Mouse (Mus musculus): ENCODE results near the gene Il34. TPM values are rescaled to one million over a fixed set of nuclear protein-coding genes. Genes with fewer than 3 reads are reported as not detected.

The Il34 gene
- polyA plus RNA-seq (2014; fragmentation: Nextera tagmentation; extraction: Ambion mirVana): 1.6 and 2.4 TPM in 2 replicates

GRCm38 (mm10) chr8:110805669-110806068 is at the start of gene Il34:
TSS of gene Il34 (minus strand) at chr8:110805924.
- no peak for TF ChIP-seq CTCF (IDR thresholded peaks at IDR 0.05; ENCODE audit: low read depth)
- H3K36me3 ChIP-seq (ENCODE audit: insufficient read depth): peaks cover 20% of the 10 kb centered on the region
- 0 out of 2 replicates have a peak, but pooled peaks cover 3% of the 10 kb centered on the region for H3K4me1 ChIP-seq (ENCODE audit: insufficient read depth)
- no peaks in the 10 kb centered on the region for H3K9me3 ChIP-seq (ENCODE audit: low read depth, low read length)
- H3K27ac ChIP-seq (ENCODE audit: low read depth): 0 out of 2 replicates have a peak within 1 kb of the TSS, but pooled peaks have one; percentile 59
- peak within 1 kb of the TSS; percentile 43 for H3K4me2 ChIP-seq
- no peak for DNase-seq
- H3K27me3 ChIP-seq (ENCODE audit: insufficient read depth, low read length): no peaks in the 10 kb centered on the region
- no peak within 1 kb of the TSS; the same call in 1 of the 2 replicates for H3K9ac ChIP-seq
- ATAC-seq (ENCODE audit: insufficient read depth): peak; percentile 5; the same call in 1 of the 2 replicates
- 27% methylated on average over 12 of the region's 12 CpGs for WGBS
- H3K4me3 ChIP-seq (ENCODE audit: low read depth, low read length): no peak within 1 kb of the TSS

- Histone ChIP-seq H3K36me3 (ENCODE audit: insufficient read depth) (peaks cover 65% of the 10 kb centered on the region), H3K27ac (ENCODE audit: low read depth) (no peak overlapping the region), H3K27me3 (ENCODE audit: insufficient read depth, low read length) (no peaks in the 10 kb centered on the region), H3K9ac (no peak overlapping the region), H3K4me2 (no peak overlapping the region), H3K4me3 (ENCODE audit: low read depth, low read length) (no peak overlapping the region), H3K4me1 (ENCODE audit: insufficient read depth) (0 out of 2 replicates have a peak, but pooled peaks cover 3% of the 10 kb centered on the region), H3K9me3 (ENCODE audit: low read depth, low read length) (no peaks in the 10 kb centered on the region)
- no peak for TF ChIP-seq CTCF (IDR thresholded peaks at IDR 0.05; ENCODE audit: low read depth)
- no peak for ATAC-seq (ENCODE audit: insufficient read depth)
- DNase-seq: no peak
- 93% methylated on average over 10 of the region's 10 CpGs for WGBS
These were observed 45.5 kb upstream of the Il34 start for GRCm38 (mm10) chr8:110851186-110851585.

GRCm38 (mm10) chr8:110847645-110848495 is 42.1 kb upstream of the Il34 start:
- H3K36me3 ChIP-seq (ENCODE audit: insufficient read depth): peaks cover 54% of the 10 kb centered on the region
- H3K9ac ChIP-seq: peak overlapping the region; percentile 98
- no peak overlapping the region for H3K27ac ChIP-seq (ENCODE audit: low read depth)
- 49% methylated on average over 14 of the region's 14 CpGs for WGBS
- H3K9me3 ChIP-seq (ENCODE audit: low read depth, low read length): no peaks in the 10 kb centered on the region
- peaks cover 5% of the 10 kb centered on the region; the same call in 1 of the 2 replicates for H3K4me1 ChIP-seq (ENCODE audit: insufficient read depth)
- TF ChIP-seq CTCF (IDR thresholded peaks at IDR 0.05; ENCODE audit: low read depth): no peak
- H3K4me3 ChIP-seq (ENCODE audit: low read depth, low read length): peak overlapping the region; percentile 93
- H3K27me3 ChIP-seq (ENCODE audit: insufficient read depth, low read length): no peaks in the 10 kb centered on the region
- H3K4me2 ChIP-seq: peak overlapping the region; percentile 80
- no peak for ATAC-seq (ENCODE audit: insufficient read depth)
- DNase-seq: no peak

- H3K27ac ChIP-seq (ENCODE audit: low read depth): peak overlapping the region; percentile 91
- peaks cover 54% of the 10 kb centered on the region for H3K36me3 ChIP-seq (ENCODE audit: insufficient read depth)
- H3K4me2 ChIP-seq: peak overlapping the region; percentile 80
- DNase-seq (no peak), ATAC-seq (ENCODE audit: insufficient read depth) (peak; percentile 47)
- under 1% methylated on average over 13 of the region's 13 CpGs for WGBS
- no peak for TF ChIP-seq CTCF (IDR thresholded peaks at IDR 0.05; ENCODE audit: low read depth)
- H3K4me3 ChIP-seq (ENCODE audit: low read depth, low read length): peak overlapping the region; percentile 93
- no peaks in the 10 kb centered on the region for H3K27me3 ChIP-seq (ENCODE audit: insufficient read depth, low read length)
- H3K9me3 ChIP-seq (ENCODE audit: low read depth, low read length): no peaks in the 10 kb centered on the region
- H3K9ac ChIP-seq: peak overlapping the region; percentile 98
- H3K4me1 ChIP-seq (ENCODE audit: insufficient read depth): peaks cover 5% of the 10 kb centered on the region; the same call in 1 of the 2 replicates
These were observed 41.4 kb upstream of the Il34 start for GRCm38 (mm10) chr8:110847171-110847549.

DNA sequence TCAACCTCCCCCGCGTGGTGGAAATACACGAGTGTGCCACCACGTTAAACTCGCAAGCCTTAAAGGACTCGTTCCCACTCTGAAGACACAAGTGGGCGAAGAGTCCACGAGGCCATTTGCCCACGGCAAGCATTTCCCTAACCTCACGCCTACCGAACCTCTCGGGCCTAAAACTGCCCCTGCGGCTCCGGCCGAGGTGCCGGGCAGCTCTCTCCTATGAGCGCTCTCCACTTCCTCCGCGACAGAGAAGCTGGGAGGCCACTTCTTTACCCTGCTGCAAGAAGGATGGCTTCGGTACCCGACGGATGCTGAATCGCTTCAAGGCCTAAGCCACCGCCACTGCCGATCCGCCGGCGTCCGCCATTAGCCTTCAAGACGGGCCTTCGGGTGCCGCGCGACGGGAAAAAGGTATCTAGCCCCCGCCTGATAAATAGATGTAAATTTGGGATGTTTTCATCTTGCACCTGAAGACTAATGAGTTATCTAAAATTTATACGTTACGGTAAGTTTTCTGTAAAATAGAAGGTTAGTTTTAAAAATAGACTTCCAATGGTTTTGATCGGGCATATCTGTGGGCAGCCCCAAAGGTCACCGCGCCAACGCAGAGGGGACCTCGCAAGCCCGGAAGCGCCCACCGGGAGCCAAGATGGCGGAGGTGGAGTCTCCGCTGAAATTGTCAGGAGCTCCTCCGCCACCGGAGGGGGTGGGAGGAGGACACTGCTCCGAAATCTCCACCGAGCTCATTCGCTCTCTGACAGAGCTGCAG is 40.9 kb upstream of the Il34 start, which contains the start of the genes Cog4 and Sf3b3:
Gene Cog4, plus strand, starts transcription at position 196 of the 766 bp plus-strand sequence.
Gene Sf3b3, minus strand, starts transcription at position 383 of the 766 bp plus-strand sequence.
- WGBS: under 1% methylated on average over 53 of the region's 53 CpGs
- Histone ChIP-seq H3K4me1 (ENCODE audit: insufficient read depth) (peaks cover 5% of the 10 kb centered on the region; the same call in 1 of the 2 replicates), H3K9me3 (ENCODE audit: low read depth, low read length) (no peaks in the 10 kb centered on the region), H3K4me2 (peak within 1 kb of the TSS; percentile 80), H3K9ac (peak within 1 kb of the TSS; percentile 98), H3K27ac (ENCODE audit: low read depth) (peak within 1 kb of the TSS; percentile 91), H3K4me3 (ENCODE audit: low read depth, low read length) (peak within 1 kb of the TSS; percentile 93), H3K27me3 (ENCODE audit: insufficient read depth, low read length) (no peaks in the 10 kb centered on the region), H3K36me3 (ENCODE audit: insufficient read depth) (peaks cover 52% of the 10 kb centered on the region)
- DNase-seq (peak; percentile 95), ATAC-seq (ENCODE audit: insufficient read depth) (peak; percentile 92)
- no peak for TF ChIP-seq CTCF (IDR thresholded peaks at IDR 0.05; ENCODE audit: low read depth)

GRCm38 (mm10) chr8:110845821-110846404 is 40.2 kb upstream of the Il34 start:
- DNase-seq: peak; percentile 36
- TF ChIP-seq CTCF (IDR thresholded peaks at IDR 0.05; ENCODE audit: low read depth): no peak
- peak overlapping the region; percentile 80 for H3K4me2 ChIP-seq
- peak overlapping the region; percentile 98 for H3K9ac ChIP-seq
- 7% methylated on average over 17 of the region's 17 CpGs for whole genome bisulfite sequencing
- H3K27ac ChIP-seq (ENCODE audit: low read depth): peak overlapping the region; percentile 91
- H3K4me1 ChIP-seq (ENCODE audit: insufficient read depth): peaks cover 5% of the 10 kb centered on the region; the same call in 1 of the 2 replicates
- no peak for ATAC-seq (ENCODE audit: insufficient read depth)
- peak overlapping the region; percentile 93 for H3K4me3 ChIP-seq (ENCODE audit: low read depth, low read length)
- H3K9me3 ChIP-seq (ENCODE audit: low read depth, low read length): no peaks in the 10 kb centered on the region
- H3K27me3 ChIP-seq (ENCODE audit: insufficient read depth, low read length): no peaks in the 10 kb centered on the region
- H3K36me3 ChIP-seq (ENCODE audit: insufficient read depth): peaks cover 52% of the 10 kb centered on the region
